Mouse (Mus musculus) megakaryocyte, embryonic 14.5 days (primary cell): Measurements from ENCODE around the gene Lamc1.
"Not testable (repeated sequence)": the region's sequence is repeated elsewhere in the genome, so short reads cannot be mapped to it uniquely, and the experiment has no call there.

ENCODE experiments used
- FLI1 ChIP-seq: IDR thresholded peaks from 2 replicates; pipeline ENCODE4 v1.6.1; 2012; ENCODE audit warnings: low read length, inconsistent platforms, mixed read lengths
- GATA1 ChIP-seq: IDR thresholded peaks from 3 replicates; pipeline ENCODE4 v1.6.1; 2012; ENCODE audit warnings: mixed read lengths, low read length, inconsistent platforms, borderline replicate concordance

GRCm38 (mm10) chr1:153299436-153299835 is 33.1 kb downstream of the Lamc1 start:
- TF ChIP-seq GATA1, FLI1: not testable (repeated sequence)
